Mouse (Mus musculus) spleen, postnatal 4 days (tissue): ENCODE measurements at regions not wholly inside any gene's neighbourhood (a gene's known extent, or its start where the extent isn't known, plus 50 kb on each side); places are given as distances from the start of the nearest gene placed in this dataset.
A peak's percentile ranks its signal among the peaks of the same experiment; 100 is the strongest.

Experiments
- DNase-seq, 2 experiments: peaks; one replicate each; pipeline ENCODE4 v3.0.0; 2022; ENCODE audit warnings: low spot score in 2 of 2

GRCm38 (mm10) chr19:57541693-57542314 lies 69.0 kb upstream of the Atrnl1 start:
- no peak for DNase-seq

GRCm38 (mm10) chr19:57542506-57542905 lies 68.3 kb upstream of the Atrnl1 start:
- DNase-seq, result no peak

- no peak for DNase-seq
Observed at GRCm38 (mm10) chr19:57543681-57544214, 67.1 kb upstream of the Atrnl1 start.

GRCm38 (mm10) chr19:57544229-57544879 lies 66.5 kb upstream of the Atrnl1 start:
- DNase-seq, result no peak

GRCm38 (mm10) chr19:57545071-57545470 lies 65.8 kb upstream of the Atrnl1 start:
- DNase-seq, result no peak

GRCm38 (mm10) chr19:57546039-57546438 lies 64.8 kb upstream of the Atrnl1 start:
- peak in 1 of 2 experiments; percentile 22 for DNase-seq

GRCm38 (mm10) chr19:57546519-57546918 lies 64.3 kb upstream of the Atrnl1 start:
- no peak for DNase-seq

GRCm38 (mm10) chr19:57548093-57548492 lies 62.7 kb upstream of the Atrnl1 start:
- DNase-seq, result no peak

- no peak for DNase-seq
Observed at GRCm38 (mm10) chr19:57548661-57549060, 62.2 kb upstream of the Atrnl1 start.

- DNase-seq, result no peak
Observed at GRCm38 (mm10) chr19:57552964-57553740, 57.7 kb upstream of the Atrnl1 start.

- DNase-seq, result no peak
Observed at GRCm38 (mm10) chr19:57554086-57554485, 56.7 kb upstream of the Atrnl1 start.

- no peak for DNase-seq
Observed at GRCm38 (mm10) chr19:57555313-57555712, 55.5 kb upstream of the Atrnl1 start.

- DNase-seq, result no peak
Observed at GRCm38 (mm10) chr19:57558420-57558967, 52.3 kb upstream of the Atrnl1 start.

GRCm38 (mm10) chr19:57560757-57561156 lies 50.1 kb upstream of the Atrnl1 start:
- no peak for DNase-seq
